Mouse (Mus musculus) limb, embryonic 15.5 days (tissue): ENCODE data around the gene B830017H08Rik. TPM values are rescaled to one million over a fixed set of nuclear protein-coding genes. Genes with fewer than 3 reads are reported as not detected.

Experiments used
- ATAC-seq: fragments of 200-750 bp; cut with Nextera tagmentation; 2 replicates; pipeline ENCODE4 v1.8.0; 2017; ENCODE audit warnings: low read depth, moderate TSS enrichment; ENCODE audit not compliant: insufficient number of reproducible peaks, low FRiP score, low TSS enrichment
- H3K27ac ChIP-seq: fragments of 300-500 bp; sonication (generic); 2 replicates; pipeline ENCODE4 v1.5.1; 2015; ENCODE audit warnings: moderate library complexity, mild to moderate bottlenecking, inconsistent platforms
- H3K27me3 ChIP-seq: fragments of 300-500 bp; sonication (generic); 2 replicates; pipeline ENCODE4 v1.6.1; 2015; ENCODE audit warnings: inconsistent platforms
- H3K36me3 ChIP-seq: fragments of 300-500 bp; sonication (generic); 2 replicates; pipeline ENCODE4 v1.6.1; 2015; ENCODE audit warnings: inconsistent platforms
- H3K4me1 ChIP-seq: fragments of 300-500 bp; sonication (generic); 2 replicates; pipeline ENCODE4 v1.6.1; 2015; ENCODE audit warnings: inconsistent platforms
- H3K4me2 ChIP-seq: fragments of 300-500 bp; sonication (generic); 2 replicates; pipeline ENCODE4 v1.6.1; 2015; ENCODE audit warnings: mild to moderate bottlenecking, inconsistent platforms
- H3K4me3 ChIP-seq: fragments of 300-500 bp; sonication (generic); 2 replicates; pipeline ENCODE4 v1.5.1; 2015; ENCODE audit warnings: mild to moderate bottlenecking, inconsistent platforms
- H3K9ac ChIP-seq: fragments of 300-500 bp; sonication (generic); 2 replicates; pipeline ENCODE4 v1.6.1; 2015; ENCODE audit warnings: inconsistent platforms
- H3K9me3 ChIP-seq: fragments of 300-500 bp; sonication (generic); 2 replicates; pipeline ENCODE4 v1.6.1; 2016; ENCODE audit warnings: inconsistent platforms
- WGBS: fragments of 180-500 bp; shearing (Covaris S2); methylation state at CpG from one replicate; pipeline ENCODE4 v1.1.7; 2015; 5-methylcytosine and 5-hydroxymethylcytosine counted together
- polyA plus RNA-seq: library from polyadenylated mRNA; unstranded; fragments of >200 nt; fragmentation: Nextera tagmentation; extraction: Ambion mirVana; gene quantifications from 2 replicates; pipeline ENCODE4 v1.2.1, GENCODE M21; 2015

B830017H08Rik gene
- polyA plus RNA-seq, 1 experiment from 2014 or later: 0.17 TPM

GRCm38 (mm10) chr16:17865293-17865692, 32.4 kb downstream of the B830017H08Rik start:
- no peaks in the 10 kb centered on the region for H3K27me3 ChIP-seq
- 87% methylated on average over 2 of the region's 2 CpGs for WGBS
- no peak overlapping the region for H3K4me3 ChIP-seq
- no peaks in the 10 kb centered on the region for H3K4me1 ChIP-seq
- ATAC-seq: no peak
- no peak overlapping the region for H3K27ac ChIP-seq
- no peaks in the 10 kb centered on the region for H3K9me3 ChIP-seq
- peaks cover 47% of the 10 kb centered on the region for H3K36me3 ChIP-seq
- H3K4me2 ChIP-seq: no peak overlapping the region
- H3K9ac ChIP-seq: no peak overlapping the region

- H3K4me3 ChIP-seq: no peak overlapping the region
- H3K27me3 ChIP-seq: no peaks in the 10 kb centered on the region
- H3K27ac ChIP-seq: no peak overlapping the region
- WGBS: 52% methylated on average over 6 of the region's 6 CpGs
- no peak for ATAC-seq
- no peaks in the 10 kb centered on the region for H3K4me1 ChIP-seq
- peaks cover 47% of the 10 kb centered on the region for H3K36me3 ChIP-seq
- no peak overlapping the region for H3K4me2 ChIP-seq
- no peaks in the 10 kb centered on the region for H3K9me3 ChIP-seq
- H3K9ac ChIP-seq: no peak overlapping the region
Measured at GRCm38 (mm10) chr16:17865770-17866169, 32.8 kb downstream of the B830017H08Rik start.

GRCm38 (mm10) chr16:17871248-17871647, 38.3 kb downstream of the B830017H08Rik start:
- WGBS: 79% methylated on average over 5 of the region's 5 CpGs
- no peak overlapping the region for H3K27ac ChIP-seq
- H3K9me3 ChIP-seq: no peaks in the 10 kb centered on the region
- no peak overlapping the region for H3K4me3 ChIP-seq
- H3K9ac ChIP-seq: no peak overlapping the region
- no peaks in the 10 kb centered on the region for H3K27me3 ChIP-seq
- H3K4me1 ChIP-seq: no peaks in the 10 kb centered on the region
- no peak for ATAC-seq
- H3K4me2 ChIP-seq: no peak overlapping the region
- peaks cover 45% of the 10 kb centered on the region for H3K36me3 ChIP-seq

- no peaks in the 10 kb centered on the region for H3K4me1 ChIP-seq
- no peak overlapping the region for H3K4me3 ChIP-seq
- 54% methylated on average over 4 of the region's 4 CpGs for WGBS
- H3K9me3 ChIP-seq: no peaks in the 10 kb centered on the region
- H3K4me2 ChIP-seq: no peak overlapping the region
- no peak overlapping the region for H3K9ac ChIP-seq
- peaks cover 48% of the 10 kb centered on the region for H3K36me3 ChIP-seq
- no peak overlapping the region for H3K27ac ChIP-seq
- ATAC-seq: no peak
- no peaks in the 10 kb centered on the region for H3K27me3 ChIP-seq
Measured at GRCm38 (mm10) chr16:17872995-17873394, 40.1 kb downstream of the B830017H08Rik start.

- 79% methylated on average over 4 of the region's 4 CpGs for WGBS
- Histone ChIP-seq H3K9ac (no peak overlapping the region), H3K36me3 (peaks cover 40% of the 10 kb centered on the region)
Measured at GRCm38 (mm10) chr16:17875174-17875573, 42.3 kb downstream of the B830017H08Rik start.

GRCm38 (mm10) chr16:17876096-17876495, 43.2 kb downstream of the B830017H08Rik start:
- Histone ChIP-seq H3K4me3 (no peak overlapping the region), H3K9me3 (no peaks in the 10 kb centered on the region), H3K4me1 (no peaks in the 10 kb centered on the region), H3K36me3 (peaks cover 31% of the 10 kb centered on the region), H3K27ac (no peak overlapping the region), H3K4me2 (no peak overlapping the region), H3K27me3 (no peaks in the 10 kb centered on the region), H3K9ac (no peak overlapping the region)
- 83% methylated on average over 1 of the region's 1 CpGs for WGBS
- ATAC-seq: no peak

More at GRCm38 (mm10) chr16:17875174-17875573, 42.3 kb downstream of the B830017H08Rik start:
- no peaks in the 10 kb centered on the region for H3K4me1 ChIP-seq
- no peaks in the 10 kb centered on the region for H3K27me3 ChIP-seq
- no peak overlapping the region for H3K4me3 ChIP-seq
- H3K4me2 ChIP-seq: no peak overlapping the region
- no peak for ATAC-seq
- no peaks in the 10 kb centered on the region for H3K9me3 ChIP-seq
- no peak overlapping the region for H3K27ac ChIP-seq

GRCm38 (mm10) chr16:17879571-17879970, 46.6 kb downstream of the B830017H08Rik start:
- ATAC-seq: no peak
- Histone ChIP-seq H3K27me3 (no peaks in the 10 kb centered on the region), H3K4me2 (no peak overlapping the region), H3K27ac (no peak overlapping the region), H3K9ac (no peak overlapping the region), H3K4me1 (peaks cover 6% of the 10 kb centered on the region), H3K36me3 (peaks cover 17% of the 10 kb centered on the region; the same call in 1 of the 2 replicates), H3K9me3 (no peaks in the 10 kb centered on the region), H3K4me3 (no peak overlapping the region)
- 86% methylated on average over 4 of the region's 4 CpGs for WGBS

- no peak overlapping the region for H3K4me3 ChIP-seq
- H3K4me2 ChIP-seq: no peak overlapping the region
- H3K9me3 ChIP-seq: no peaks in the 10 kb centered on the region
- H3K27me3 ChIP-seq: no peaks in the 10 kb centered on the region
- H3K4me1 ChIP-seq: peaks cover 6% of the 10 kb centered on the region
- no peak for ATAC-seq
- H3K36me3 ChIP-seq: peaks cover 15% of the 10 kb centered on the region; the same call in 1 of the 2 replicates
- no peak overlapping the region for H3K9ac ChIP-seq
- H3K27ac ChIP-seq: no peak overlapping the region
Measured at GRCm38 (mm10) chr16:17882196-17882595, 49.3 kb downstream of the B830017H08Rik start.

- Histone ChIP-seq H3K36me3 (peaks cover 4% of the 10 kb centered on the region; the same call in 1 of the 2 replicates), H3K4me1 (peaks cover 6% of the 10 kb centered on the region), H3K4me3 (no peak overlapping the region), H3K9me3 (no peaks in the 10 kb centered on the region), H3K9ac (no peak overlapping the region), H3K27me3 (no peaks in the 10 kb centered on the region), H3K27ac (no peak overlapping the region), H3K4me2 (no peak overlapping the region)
- no peak for ATAC-seq
- 80% methylated on average over 6 of the region's 6 CpGs for WGBS
Measured at GRCm38 (mm10) chr16:17884116-17884515, 51.2 kb downstream of the B830017H08Rik start.

Other genes with a start within 250 kb of the B830017H08Rik start
- 9.9 and 11.2 TPM in 2 replicates for gene Slc7a4, start 249.9 kb upstream of the B830017H08Rik start, polyA plus RNA-seq
- gene Smpd4, start 213.8 kb upstream of the B830017H08Rik start, polyA plus RNA-seq: 26.0 and 26.8 TPM in 2 replicates
- gene Ccdc74a, start 186.7 kb upstream of the B830017H08Rik start, polyA plus RNA-seq: 6.1 and 7.6 TPM in 2 replicates
- gene Med15, start 100.2 kb upstream of the B830017H08Rik start, polyA plus RNA-seq: 40.6 and 42.8 TPM in 2 replicates
- 83.9 and 88.5 TPM in 2 replicates for gene Klhl22, start 73.5 kb upstream of the B830017H08Rik start, polyA plus RNA-seq
- gene Scarf2, start 35.8 kb upstream of the B830017H08Rik start, polyA plus RNA-seq: 25.0 and 32.4 TPM in 2 replicates
- gene Car15, start 5.2 kb downstream of the B830017H08Rik start, polyA plus RNA-seq: 2.2 and 3.4 TPM in 2 replicates
- 0.27 and 0.29 TPM in 2 replicates for gene Gm20518, start 58.5 kb downstream of the B830017H08Rik start, polyA plus RNA-seq
- not detected in 2 replicates for gene Tssk1, start 61.1 kb downstream of the B830017H08Rik start, polyA plus RNA-seq
- 88.5 and 88.8 TPM in 2 replicates for gene Dgcr2, start 65.4 kb downstream of the B830017H08Rik start, polyA plus RNA-seq
- not detected in 2 replicates for gene Tssk2, start 65.5 kb downstream of the B830017H08Rik start, polyA plus RNA-seq
- 35.8 and 37.3 TPM in 2 replicates for gene Ess2, start 78.2 kb downstream of the B830017H08Rik start, polyA plus RNA-seq
- not detected in 2 replicates for gene Gsc2, start 81.9 kb downstream of the B830017H08Rik start, polyA plus RNA-seq
- gene Slc25a1, start 95.1 kb downstream of the B830017H08Rik start, polyA plus RNA-seq: 81.5 and 86.0 TPM in 2 replicates
- gene Vpreb2, start 147.3 kb downstream of the B830017H08Rik start, polyA plus RNA-seq: not detected in 2 replicates
- gene Dgcr6, start 219.7 kb downstream of the B830017H08Rik start, polyA plus RNA-seq: 108 and 114 TPM in 2 replicates